Mouse (Mus musculus): Measurements from ENCODE around the gene 1810013L24Rik. TPM values are rescaled to one million over a fixed set of nuclear protein-coding genes. Genes with fewer than 3 reads are reported as not detected.

The 1810013L24Rik gene
- total and polyA plus RNA-seq, 3 experiments: 27.1 to 47.7 (median 30.0) TPM

DNA sequence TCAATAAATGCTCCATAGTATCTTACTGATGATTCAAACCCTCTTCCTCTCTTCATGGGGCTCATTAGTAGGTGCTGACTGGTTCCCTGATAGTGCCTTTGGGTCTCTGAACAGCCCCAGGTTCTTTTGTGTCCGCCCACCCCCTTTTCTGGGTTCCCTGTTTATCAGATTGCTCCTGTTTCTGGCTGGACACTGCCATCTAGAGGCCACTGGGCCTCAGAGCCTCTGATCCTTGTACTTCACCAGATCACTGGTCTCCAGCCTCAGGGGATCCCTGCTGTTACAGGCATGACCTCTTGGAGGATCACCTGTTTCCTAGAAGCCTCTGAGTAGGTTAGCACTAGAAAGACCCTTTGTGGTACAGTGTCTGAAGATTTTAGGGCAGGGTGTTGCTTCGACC lies 39.8 kb downstream of the 1810013L24Rik start:
- no peak overlapping the region for H3K4me3 ChIP-seq (replicated peaks in 1 of 3; ENCODE audit: low read depth in 2 of 3, low read length in 2 of 3, poor library complexity in 1 of 3)
- dilution Hi-C loops (cut with MboI; ENCODE audit: extremely low pct_ligation_motif_present, extremely low pct_unique_long_range_greater_than_20kb, low sequenced_read_pairs): no loop called here
- H3K27me3 ChIP-seq (replicated peaks): no peaks in the 10 kb centered on the region
- H3K9me3 ChIP-seq (replicated peaks; ENCODE audit: low read length): peaks cover 8% of the 10 kb centered on the region
- no peak overlapping the region for H3K9ac ChIP-seq (ENCODE audit: insufficient read depth, low read depth)
- in situ Hi-C loops (cut with MboI; ENCODE audit: low pct_ligation_motif_present, low pct_unique_long_range_greater_than_20kb, low sequenced_read_pairs): loop anchor here (5.0 to 10.0 kb wide), 4 partner anchors 105 to 452 kb away; no protein-coding TSS in a partner anchor
- DNase-seq (ENCODE audit: extremely low read depth): peak; percentile 79
- peaks cover 0 to 11% of the 10 kb centered on the region in 2 experiments for H3K36me3 ChIP-seq (replicated peaks in 1 of 2; ENCODE audit: control insufficient read depth in 1 of 2, insufficient read depth in 1 of 2, low read length in 1 of 2)
- H3K27ac ChIP-seq (ENCODE audit: insufficient read depth, low read depth): no peak overlapping the region
- H3K4me2 ChIP-seq (ENCODE audit: insufficient read depth, low read depth, poor library complexity, severe bottlenecking): no peak overlapping the region
- peak; percentile 43; the same call in 1 of the 2 replicates for TF ChIP-seq NELFE (IDR thresholded peaks at IDR 0.05; ENCODE audit: low read depth, low read length)
- peak; percentile 44 for TF ChIP-seq ZC3H11A (IDR thresholded peaks at IDR 0.05; ENCODE audit: low read depth, low read length)
- no peak for TF ChIP-seq ZMIZ1 (IDR thresholded peaks at IDR 0.05; ENCODE audit: low read depth, low read length)
- no peak for TF ChIP-seq TBP (conservative IDR thresholded peaks at IDR 0.05; ENCODE audit: low read depth, low read length)
- no peak for TF ChIP-seq UBTF (IDR thresholded peaks at IDR 0.05; ENCODE audit: low read depth, low read length)
- peak; percentile 98 for TF ChIP-seq RAD21 (IDR thresholded peaks at IDR 0.05; ENCODE audit: low read depth, low read length)
- no peak for TF ChIP-seq ETS1 (conservative IDR thresholded peaks at IDR 0.05; ENCODE audit: low read depth, low read length)
- peak; percentile 82 for TF ChIP-seq SMC3 (IDR thresholded peaks at IDR 0.05; ENCODE audit: low read depth, low read length)
- TF ChIP-seq CTCF (conservative IDR thresholded peaks at IDR 0.05 in 1 of 2, IDR thresholded peaks at IDR 0.05 in 1 of 2; ENCODE audit: low read depth in 2 of 2, low read length in 2 of 2): peak; percentile 58 to 98
- H3K4me1 ChIP-seq (ENCODE audit: control insufficient read depth in 1 of 2, insufficient read depth in 2 of 2): no peaks in the 10 kb centered on the region
- no peaks in the 10 kb centered on the region for H3K79me2 ChIP-seq (replicated peaks; ENCODE audit: control insufficient read depth, extremely low read depth, insufficient read depth, poor library complexity, severe bottlenecking)

- Histone ChIP-seq H3K9me3 (replicated peaks; ENCODE audit: low read length) (peaks cover 4% of the 10 kb centered on the region), H3K9ac (ENCODE audit: insufficient read depth, low read depth) (no peak overlapping the region), H3K27me3 (replicated peaks) (no peaks in the 10 kb centered on the region), H3K4me2 (ENCODE audit: insufficient read depth, low read depth, poor library complexity, severe bottlenecking) (no peak overlapping the region), H3K79me2 (replicated peaks; ENCODE audit: control insufficient read depth, extremely low read depth, insufficient read depth, poor library complexity, severe bottlenecking) (no peaks in the 10 kb centered on the region), H3K4me3 (replicated peaks in 1 of 3; ENCODE audit: low read depth in 2 of 3, low read length in 2 of 3, poor library complexity in 1 of 3) (no peak overlapping the region), H3K36me3 (replicated peaks in 1 of 2; ENCODE audit: control insufficient read depth in 1 of 2, insufficient read depth in 1 of 2, low read length in 1 of 2) (peaks cover 0 to 2% of the 10 kb centered on the region in 2 experiments), H3K4me1 (ENCODE audit: control insufficient read depth in 1 of 2, insufficient read depth in 2 of 2) (no peaks in the 10 kb centered on the region), H3K27ac (ENCODE audit: insufficient read depth, low read depth) (no peak overlapping the region)
- no peak for TF ChIP-seq TCF12 (IDR thresholded peaks at IDR 0.05; ENCODE audit: low read depth, low read length)
- no peak for TF ChIP-seq MEF2A (IDR thresholded peaks at IDR 0.05; ENCODE audit: borderline replicate concordance, low read depth, low read length)
- TF ChIP-seq EP300 (IDR thresholded peaks at IDR 0.05; ENCODE audit: low read length): no peak
- no peak for TF ChIP-seq CTCF (conservative IDR thresholded peaks at IDR 0.05 in 1 of 2, IDR thresholded peaks at IDR 0.05 in 1 of 2; ENCODE audit: low read depth in 2 of 2, low read length in 2 of 2)
- TF ChIP-seq ETS1 (conservative IDR thresholded peaks at IDR 0.05; ENCODE audit: low read depth, low read length): no peak
- no peak for TF ChIP-seq CHD1 (IDR thresholded peaks at IDR 0.05; ENCODE audit: low read depth, low read length)
- TF ChIP-seq USF1 (IDR thresholded peaks at IDR 0.05; ENCODE audit: low read depth, low read length): no peak
- no peak for TF ChIP-seq UBTF (IDR thresholded peaks at IDR 0.05; ENCODE audit: low read depth, low read length)
- TF ChIP-seq ELF1 (IDR thresholded peaks at IDR 0.05; ENCODE audit: low read depth, low read length): no peak
- TF ChIP-seq NRF1 (IDR thresholded peaks at IDR 0.05; ENCODE audit: low read depth, low read length): no peak
- TF ChIP-seq IRF4 (IDR thresholded peaks at IDR 0.05; ENCODE audit: low read depth, low read length): no peak
- no peak for TF ChIP-seq MXI1 (IDR thresholded peaks at IDR 0.05; ENCODE audit: low read depth, low read length)
- no peak for TF ChIP-seq TBP (conservative IDR thresholded peaks at IDR 0.05; ENCODE audit: low read depth, low read length)
- TF ChIP-seq ZKSCAN1 (IDR thresholded peaks at IDR 0.05; ENCODE audit: borderline replicate concordance, low read depth, low read length): no peak
- no peak for TF ChIP-seq POLR2AphosphoS2 (IDR thresholded peaks at IDR 0.05; ENCODE audit: low read depth, low read length)
- no peak for TF ChIP-seq ZC3H11A (IDR thresholded peaks at IDR 0.05; ENCODE audit: low read depth, low read length)
- no peak for TF ChIP-seq BHLHE40 (IDR thresholded peaks at IDR 0.05; ENCODE audit: low read depth, low read length)
- dilution Hi-C loops (cut with MboI; ENCODE audit: extremely low pct_ligation_motif_present, extremely low pct_unique_long_range_greater_than_20kb, low sequenced_read_pairs): no loop called here
- in situ Hi-C loops (cut with MboI; ENCODE audit: low pct_ligation_motif_present, low pct_unique_long_range_greater_than_20kb, low sequenced_read_pairs): loop anchor here (10.0 kb wide), 1 partner anchor 377 kb away; no protein-coding TSS in a partner anchor
- no peak for DNase-seq (ENCODE audit: extremely low read depth)
Measured at GRCm38 (mm10) chr16:8871376-8871775, 41.5 kb downstream of the 1810013L24Rik start.
